Mouse (Mus musculus) midbrain, embryonic 14.5 days (tissue): ENCODE results near the gene Gm17174. TPM values are rescaled to one million over a fixed set of nuclear protein-coding genes. Genes with fewer than 3 reads are reported as not detected.
"Not testable (repeated sequence)": the region's sequence is repeated elsewhere in the genome, so short reads cannot be mapped to it uniquely, and the experiment has no call there.

ENCODE experiments used
- ATAC-seq: fragments of 200-750 bp; cut with Nextera tagmentation; 2 replicates; pipeline ENCODE4 v1.8.0; 2017; ENCODE audit warnings: moderate number of reproducible peaks, moderate library complexity; ENCODE audit not compliant: low FRiP score, low TSS enrichment
- DNase-seq: peaks from one replicate; pipeline ENCODE4 v3.0.0-alpha.2; 2015
- H3K27ac ChIP-seq: fragments of 300-500 bp; sonication (generic); replicated peaks from 2 replicates; pipeline ENCODE4 v1.5.1; 2014; ENCODE audit warnings: mild to moderate bottlenecking, low read depth, low read length, moderate library complexity
- H3K27me3 ChIP-seq: fragments of 300-500 bp; sonication (generic); 2 replicates; pipeline ENCODE4 v1.6.1; 2014; ENCODE audit warnings: low read length, control low read depth, mixed read lengths; ENCODE audit not compliant: control insufficient read depth, insufficient read depth
- H3K36me3 ChIP-seq: fragments of 300-500 bp; sonication (generic); 2 replicates; pipeline ENCODE4 v1.6.1; 2014; ENCODE audit warnings: low read length, control low read depth; ENCODE audit not compliant: control insufficient read depth, insufficient read depth
- H3K4me1 ChIP-seq: fragments of 300-500 bp; sonication (generic); 2 replicates; pipeline ENCODE4 v1.6.1; 2014; ENCODE audit warnings: mild to moderate bottlenecking, antibody characterized with exemption, low read length, control low read depth; ENCODE audit not compliant: control insufficient read depth, insufficient read depth
- H3K4me2 ChIP-seq: fragments of 300-500 bp; sonication (generic); 2 replicates; pipeline ENCODE4 v1.6.1; 2014; ENCODE audit warnings: mild to moderate bottlenecking, low read length, moderate library complexity
- H3K4me3 ChIP-seq: fragments of 300-500 bp; sonication (generic); replicated peaks from 2 replicates; pipeline ENCODE4 v1.5.1; 2014; ENCODE audit warnings: low read depth, low read length
- H3K9ac ChIP-seq: fragments of 300-500 bp; sonication (generic); replicated peaks from 2 replicates; pipeline ENCODE4 v1.6.1; 2014; ENCODE audit warnings: mild to moderate bottlenecking, low read length, moderate library complexity
- H3K9me3 ChIP-seq: fragments of 300-500 bp; sonication (generic); 2 replicates; pipeline ENCODE4 v1.6.1; 2016; ENCODE audit warnings: low read length, control low read depth, mixed read lengths; ENCODE audit not compliant: control insufficient read depth
- WGBS: fragments of 180-500 bp; shearing (Covaris S2); extraction: QIAGEN DNeasy Blood & Tissue Kit; methylation state at CpG from one replicate; pipeline ENCODE4 v1.1.7; 2014; 5-methylcytosine and 5-hydroxymethylcytosine counted together
- polyA plus RNA-seq: library from polyadenylated mRNA; unstranded; fragments of >200 nt; fragmentation: Nextera tagmentation; extraction: Ambion mirVana; gene quantifications from 2 replicates; pipeline ENCODE4 v1.2.1, GENCODE M21; 2014

The Gm17174 gene
- not detected in 2 replicates for polyA plus RNA-seq

DNA sequence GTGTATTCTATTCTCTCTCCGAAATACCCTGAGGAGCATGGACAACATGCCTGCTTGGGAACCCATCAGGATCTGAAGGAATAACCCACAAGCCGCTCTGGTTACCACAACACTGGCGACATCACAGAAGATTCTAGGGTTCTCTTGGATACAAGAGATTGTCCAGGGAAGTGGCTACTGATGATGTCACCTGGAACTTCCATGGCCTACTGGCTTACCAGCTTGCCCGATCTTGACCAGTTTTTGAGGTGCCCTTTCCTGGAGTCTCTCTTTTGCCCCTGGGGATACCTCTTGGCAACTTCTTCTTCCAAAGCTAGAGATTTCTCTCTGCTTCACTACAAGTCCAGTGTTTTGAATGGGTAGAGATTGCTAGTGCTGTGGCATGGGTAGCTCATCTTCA lies at the start of gene Gm17174:
TSS of gene Gm17174 (minus strand) at position 101 of the 400 bp plus-strand sequence.
- 91% methylated on average over 4 of the region's 4 CpGs for WGBS
- not testable (repeated sequence) for H3K4me3 ChIP-seq, DNase-seq, H3K4me2 ChIP-seq, H3K9ac ChIP-seq, H3K9me3 ChIP-seq, H3K27me3 ChIP-seq, H3K27ac ChIP-seq, H3K4me1 ChIP-seq, ATAC-seq, H3K36me3 ChIP-seq

DNA sequence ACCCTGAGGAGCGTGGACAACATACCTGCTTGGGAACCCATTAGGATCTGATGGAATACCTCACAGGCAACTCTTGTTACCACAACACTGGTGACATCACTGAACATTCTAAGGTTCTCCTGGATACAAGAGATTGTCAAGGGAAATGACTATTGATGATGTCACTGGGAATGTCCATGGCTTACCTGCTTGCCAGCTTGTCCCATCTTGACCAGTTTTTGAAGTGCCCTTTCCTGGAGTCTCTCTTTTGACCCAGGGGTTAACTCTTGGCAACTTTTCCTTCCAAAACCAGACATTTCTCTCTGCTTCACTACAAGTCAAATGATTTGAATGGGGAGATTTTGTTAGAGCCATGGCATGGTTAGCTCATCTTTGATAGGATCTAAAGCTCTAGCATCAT lies 43.6 kb upstream of the Gm17174 start, which contains the start of gene Gm4181:
TSS of gene Gm4181 (minus strand) at position 101 of the 400 bp plus-strand sequence.
- H3K4me3 ChIP-seq, DNase-seq, H3K27ac ChIP-seq, ATAC-seq, H3K4me2 ChIP-seq, H3K9me3 ChIP-seq, H3K4me1 ChIP-seq, H3K9ac ChIP-seq, H3K27me3 ChIP-seq, H3K36me3 ChIP-seq: not testable (repeated sequence)
- 67% methylated on average over 1 of the region's 1 CpGs for WGBS

DNA sequence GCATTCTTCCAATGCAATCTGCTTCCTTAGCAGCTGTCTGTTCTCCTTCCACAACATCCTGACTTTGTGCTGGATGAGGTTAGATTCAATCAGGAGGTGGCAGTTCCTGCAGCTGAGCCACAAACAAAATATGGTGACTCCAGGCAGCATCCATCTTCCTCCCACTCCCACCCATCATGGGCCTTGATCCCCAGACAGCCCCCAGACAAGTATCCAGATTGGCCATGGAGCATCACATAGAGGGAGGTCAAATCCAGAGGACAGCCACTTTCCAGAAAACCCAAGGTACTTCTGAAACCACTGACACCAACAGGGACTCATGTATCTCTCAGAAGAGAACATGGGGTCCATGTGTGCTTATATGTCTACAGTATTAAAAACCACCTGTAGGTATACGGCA lies 40.5 kb upstream of the Gm17174 start:
- not testable (repeated sequence) for ATAC-seq, H3K4me2 ChIP-seq, H3K27me3 ChIP-seq, DNase-seq, H3K9me3 ChIP-seq, H3K27ac ChIP-seq, H3K4me3 ChIP-seq, H3K4me1 ChIP-seq, H3K36me3 ChIP-seq, H3K9ac ChIP-seq
- WGBS, result 96% methylated on average over 1 of the region's 1 CpGs

DNA sequence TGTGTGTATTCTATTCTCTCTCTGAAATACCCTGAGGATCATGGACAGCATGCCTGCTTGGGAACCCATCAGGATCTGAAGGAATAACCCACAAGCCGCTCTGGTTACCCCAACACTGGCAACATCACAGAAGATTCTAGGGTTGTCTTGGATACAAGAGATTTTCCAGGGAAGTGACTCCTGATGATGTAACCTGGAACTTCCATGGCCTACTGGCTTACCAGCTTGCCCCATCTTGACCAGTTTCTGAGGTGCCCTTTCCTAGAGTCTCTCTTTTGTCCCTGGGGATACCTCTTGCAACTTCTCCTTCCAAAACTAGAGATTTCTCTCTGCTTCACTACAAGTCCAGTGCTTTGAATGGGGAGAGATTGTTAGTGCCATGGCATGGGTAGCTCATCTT lies 19.3 kb upstream of the Gm17174 start, which contains the start of gene Gm17078:
TSS of gene Gm17078 (minus strand) at position 101 of the 400 bp plus-strand sequence.
- Histone ChIP-seq H3K4me2 (no peak within 1 kb of the TSS), H3K9me3 (no peaks in the 10 kb centered on the region), H3K27ac (no peak within 1 kb of the TSS), H3K36me3 (no peaks in the 10 kb centered on the region), H3K4me3 (no peak within 1 kb of the TSS), H3K27me3 (no peaks in the 10 kb centered on the region), H3K4me1 (no peaks in the 10 kb centered on the region), H3K9ac (no peak within 1 kb of the TSS)
- DNase-seq, result no peak
- 76% methylated on average over 1 of the region's 1 CpGs for WGBS
- ATAC-seq, result no peak

DNA sequence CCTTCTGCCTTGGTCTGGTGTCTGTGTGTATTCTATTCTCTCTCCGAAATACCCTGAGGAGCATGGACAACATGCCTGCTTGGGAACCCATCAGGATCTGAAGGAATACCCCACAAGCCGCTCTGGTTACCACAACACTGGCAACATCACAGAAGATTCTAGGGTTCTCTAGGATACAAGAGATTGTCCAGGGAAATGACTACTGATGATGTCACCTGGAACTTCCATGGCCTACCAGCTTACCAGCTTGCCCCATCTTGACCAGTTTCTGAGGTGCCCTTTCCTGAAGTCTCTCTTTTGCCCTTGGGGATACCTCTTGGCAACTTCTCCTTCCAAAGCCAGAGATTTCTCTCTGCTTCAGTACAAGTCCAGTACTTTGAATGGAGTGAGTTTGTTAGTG lies 18.0 kb downstream of the Gm17174 start, which contains the start of gene Gm17175:
TSS of gene Gm17175 (minus strand) at position 101 of the 400 bp plus-strand sequence.
- not testable (repeated sequence) for H3K9ac ChIP-seq, DNase-seq, H3K36me3 ChIP-seq, H3K4me3 ChIP-seq, H3K27ac ChIP-seq, H3K9me3 ChIP-seq, H3K27me3 ChIP-seq, H3K4me2 ChIP-seq, H3K4me1 ChIP-seq, ATAC-seq
- WGBS, result 94% methylated on average over 2 of the region's 2 CpGs

DNA sequence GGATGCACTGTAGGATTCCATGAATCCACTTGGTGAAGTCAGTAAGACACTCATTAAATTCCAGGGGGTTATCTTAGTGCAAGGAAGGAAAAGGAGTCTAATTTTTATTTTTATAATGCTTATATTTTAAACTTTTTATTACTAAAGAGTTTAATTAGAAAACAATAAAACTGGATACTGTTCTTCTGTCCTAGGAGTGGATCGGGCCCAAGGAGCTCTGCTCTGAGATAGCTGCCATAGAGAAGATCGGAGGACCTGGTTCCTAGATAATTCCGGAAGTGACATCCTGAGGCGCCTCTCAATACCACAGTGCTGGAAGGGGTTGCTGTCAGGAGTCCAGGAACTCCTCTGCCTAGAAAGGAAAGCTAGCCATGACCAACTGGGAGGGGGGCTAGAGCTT lies 39.4 kb downstream of the Gm17174 start, which contains the start of gene Gm5622:
TSS of gene Gm5622 (plus strand) at position 301 of the 400 bp plus-strand sequence.
- Histone ChIP-seq H3K36me3 (no peaks in the 10 kb centered on the region), H3K27me3 (no peaks in the 10 kb centered on the region), H3K9me3 (no peaks in the 10 kb centered on the region), H3K4me2 (no peak within 1 kb of the TSS), H3K9ac (no peak within 1 kb of the TSS), H3K4me1 (no peaks in the 10 kb centered on the region), H3K27ac (no peak within 1 kb of the TSS), H3K4me3 (no peak within 1 kb of the TSS)
- DNase-seq (no peak), ATAC-seq (no peak)
- 93% methylated on average over 4 of the region's 4 CpGs for WGBS

Other genes with a start within 250 kb of the Gm17174 start
- not detected in 2 replicates for gene Gm7247, start 230.4 kb downstream of the Gm17174 start, polyA plus RNA-seq
- gene Vmn2r88, start 181.3 kb downstream of the Gm17174 start, polyA plus RNA-seq, result not detected in 2 replicates
- gene Vmn2r89, start 140.3 kb downstream of the Gm17174 start, polyA plus RNA-seq, result not detected in 2 replicates
- gene Gm5622, start 39.3 kb downstream of the Gm17174 start, polyA plus RNA-seq, result not detected in 2 replicates
- gene Gm17175, start 18.1 kb downstream of the Gm17174 start, polyA plus RNA-seq, result not detected in 2 replicates
- not detected in 2 replicates for gene Gm17078, start 19.2 kb upstream of the Gm17174 start, polyA plus RNA-seq
- not detected in 2 replicates for gene Gm4181, start 43.5 kb upstream of the Gm17174 start, polyA plus RNA-seq
- gene Gm17079, start 103.3 kb upstream of the Gm17174 start, polyA plus RNA-seq, result not detected in 2 replicates
- not detected in 2 replicates for gene Gm5800, start 125.0 kb upstream of the Gm17174 start, polyA plus RNA-seq
- not detected in 2 replicates for gene Ang4, start 181.5 kb upstream of the Gm17174 start, polyA plus RNA-seq
- gene AY358078, start 207.9 kb upstream of the Gm17174 start, polyA plus RNA-seq, result not detected in 2 replicates